Mouse (Mus musculus) erythroblast, embryonic 14.5 days (primary cell): ENCODE data around the gene Shmt1.

Experiments used
- GATA1 ChIP-seq: IDR thresholded peaks from 2 replicates; pipeline ENCODE4 v1.6.1; 2012; ENCODE audit warnings: low read length, inconsistent platforms, mixed read lengths
- TAL1 ChIP-seq: IDR thresholded peaks from 3 replicates; pipeline ENCODE4 v1.6.1; 2012; ENCODE audit warnings: low read length, inconsistent platforms, mixed read lengths

DNA sequence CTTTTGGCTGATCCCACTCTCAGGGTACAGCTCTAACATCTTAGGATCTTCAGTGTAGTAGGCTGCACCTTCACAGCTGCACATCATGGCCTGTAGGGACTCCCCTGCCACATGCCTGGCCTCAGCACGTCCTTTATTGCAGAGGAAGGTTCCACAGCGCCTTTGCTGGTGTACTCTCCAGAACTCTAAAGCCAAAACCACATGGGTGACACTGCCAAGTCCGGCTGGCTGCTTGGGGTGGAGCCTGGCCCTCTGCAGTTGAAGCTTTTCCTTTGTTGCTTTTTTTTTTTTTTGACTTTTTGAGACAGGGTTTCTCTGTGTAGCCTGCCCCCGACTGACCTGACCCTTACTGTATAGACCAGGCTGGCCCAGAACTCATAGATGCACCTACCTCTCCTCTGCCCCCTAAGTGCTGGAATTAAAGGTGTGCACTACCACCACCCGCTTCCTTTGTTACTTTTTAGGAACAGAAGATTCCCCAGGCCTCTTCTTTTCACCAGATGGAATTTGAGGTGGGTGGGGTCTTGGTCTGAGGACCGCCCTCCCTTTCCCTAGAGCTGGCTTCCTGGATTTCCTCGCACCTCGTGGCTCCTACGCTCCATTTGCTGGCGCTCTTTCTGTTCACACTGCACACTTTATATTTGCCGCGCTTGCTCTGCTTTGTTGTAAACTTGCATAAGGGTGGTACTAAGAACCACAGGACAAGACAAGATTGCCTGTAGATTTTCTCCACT lies 30.1 kb upstream of the Shmt1 start:
- TF ChIP-seq GATA1 (no peak), TAL1 (no peak; the same call in 2 of the 3 replicates)
